Mouse (Mus musculus) embryonic facial prominence, embryonic 13.5 days (tissue): ENCODE measurements around the gene Rarb. TPM values are rescaled to one million over a fixed set of nuclear protein-coding genes. Genes with fewer than 3 reads are reported as not detected.

Experiments
- ATAC-seq: fragments of 200-750 bp; cut with Nextera tagmentation; 2 replicates; pipeline ENCODE4 v1.8.0; 2017; ENCODE audit warnings: low read depth; ENCODE audit not compliant: insufficient number of reproducible peaks, insufficient read depth, low FRiP score, low TSS enrichment
- H3K27ac ChIP-seq: fragments of 300-500 bp; sonication (generic); 2 replicates; pipeline ENCODE4 v1.5.1; 2015; ENCODE audit warnings: moderate library complexity, mild to moderate bottlenecking, inconsistent platforms
- H3K27me3 ChIP-seq: fragments of 300-500 bp; sonication (generic); 2 replicates; pipeline ENCODE4 v1.6.1; 2015; ENCODE audit warnings: mild to moderate bottlenecking, inconsistent platforms
- H3K36me3 ChIP-seq: fragments of 300-500 bp; sonication (generic); 2 replicates; pipeline ENCODE4 v1.6.1; 2015; ENCODE audit warnings: mild to moderate bottlenecking, inconsistent platforms
- H3K4me1 ChIP-seq: fragments of 300-500 bp; sonication (generic); 2 replicates; pipeline ENCODE4 v1.6.1; 2015; ENCODE audit warnings: inconsistent platforms
- H3K4me2 ChIP-seq: fragments of 300-500 bp; sonication (generic); 2 replicates; pipeline ENCODE4 v1.6.1; 2015; ENCODE audit warnings: moderate library complexity, mild to moderate bottlenecking, inconsistent platforms
- H3K4me3 ChIP-seq: fragments of 300-500 bp; sonication (generic); 2 replicates; pipeline ENCODE4 v1.5.1; 2015; ENCODE audit warnings: mild to moderate bottlenecking, inconsistent platforms
- H3K9ac ChIP-seq: fragments of 300-500 bp; sonication (generic); 2 replicates; pipeline ENCODE4 v1.6.1; 2015; ENCODE audit warnings: mild to moderate bottlenecking, inconsistent platforms
- H3K9me3 ChIP-seq: fragments of 300-500 bp; sonication (generic); 2 replicates; pipeline ENCODE4 v1.6.1; 2016; ENCODE audit warnings: inconsistent platforms
- WGBS: fragments of 180-500 bp; shearing (Covaris S2); methylation state at CpG from one replicate; pipeline ENCODE4 v1.1.7; 2015; ENCODE audit warnings: mixed read lengths; 5-methylcytosine and 5-hydroxymethylcytosine counted together
- polyA plus RNA-seq: library from polyadenylated mRNA; unstranded; fragments of >200 nt; fragmentation: Nextera tagmentation; extraction: Ambion mirVana; gene quantifications from 2 replicates; pipeline ENCODE4 v1.2.1, GENCODE M21; 2015

Gene Rarb
- polyA plus RNA-seq, 1 experiment from 2014 or later: 12.7 TPM

DNA sequence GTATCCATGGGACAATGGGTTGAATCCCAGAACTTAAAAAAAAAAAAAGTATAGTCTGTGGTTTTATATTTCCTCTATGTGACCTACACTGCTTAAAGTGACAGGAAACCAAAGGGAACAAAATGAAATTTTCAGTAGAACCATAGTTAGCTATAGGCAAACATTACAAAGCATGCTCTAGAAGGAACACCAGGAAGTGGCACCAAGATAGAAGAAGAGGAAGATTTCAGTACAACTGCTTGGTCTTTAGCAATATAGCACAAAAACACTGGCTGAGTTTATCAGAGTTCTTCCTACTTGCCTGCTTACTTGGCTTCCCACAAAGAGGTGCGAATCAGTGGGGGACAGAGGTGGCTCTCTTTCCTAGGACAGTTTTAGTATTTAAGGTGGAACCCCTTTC is 266.7 kb downstream of the Rarb start:
- H3K27me3 ChIP-seq: no peaks in the 10 kb centered on the region
- H3K4me3 ChIP-seq: no peak overlapping the region
- no peaks in the 10 kb centered on the region for H3K36me3 ChIP-seq
- 77% methylated on average over 1 of the region's 1 CpGs for WGBS
- H3K9me3 ChIP-seq: no peaks in the 10 kb centered on the region
- H3K4me2 ChIP-seq: no peak overlapping the region
- no peak overlapping the region for H3K9ac ChIP-seq
- peaks cover 34% of the 10 kb centered on the region for H3K4me1 ChIP-seq
- H3K27ac ChIP-seq: no peak overlapping the region
- no peak for ATAC-seq

DNA sequence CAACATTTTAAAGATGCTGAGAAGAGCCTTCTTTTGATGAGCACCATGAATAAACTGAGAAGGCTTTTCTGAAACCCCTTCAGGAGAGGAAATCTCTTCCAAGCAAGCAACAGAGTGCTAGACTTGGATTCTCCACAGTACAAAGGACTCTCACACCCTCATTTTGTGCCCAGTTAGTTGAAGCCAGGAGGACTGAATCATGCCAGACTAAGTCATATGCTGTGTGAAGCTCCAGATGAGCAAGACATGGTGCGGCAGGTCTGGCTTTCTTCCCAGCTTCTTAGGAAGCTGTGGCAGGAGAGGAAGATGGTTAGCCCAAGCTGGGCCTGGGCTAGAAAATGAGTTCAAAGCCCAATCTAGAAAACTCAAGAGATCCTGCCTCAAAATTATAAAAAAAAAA is 267.1 kb downstream of the Rarb start:
- Histone ChIP-seq H3K36me3 (no peaks in the 10 kb centered on the region), H3K9me3 (no peaks in the 10 kb centered on the region), H3K4me3 (no peak overlapping the region), H3K4me2 (no peak overlapping the region), H3K27me3 (no peaks in the 10 kb centered on the region), H3K9ac (no peak overlapping the region), H3K27ac (no peak overlapping the region), H3K4me1 (peaks cover 34% of the 10 kb centered on the region)
- ATAC-seq: no peak
- WGBS: 76% methylated on average over 1 of the region's 1 CpGs

- Histone ChIP-seq H3K4me3 (no peak overlapping the region), H3K27ac (no peak overlapping the region), H3K36me3 (no peaks in the 10 kb centered on the region), H3K9me3 (no peaks in the 10 kb centered on the region), H3K27me3 (no peaks in the 10 kb centered on the region), H3K4me2 (no peak overlapping the region), H3K9ac (no peak overlapping the region), H3K4me1 (peaks cover 11% of the 10 kb centered on the region; the same call in 1 of the 2 replicates)
- ATAC-seq: no peak
- WGBS: 77% methylated on average over 8 of the region's 8 CpGs
These were observed 270.8 kb downstream of the Rarb start for GRCm38 (mm10) chr14:16548200-16548576.

- WGBS: 77% methylated on average over 6 of the region's 6 CpGs
- H3K4me3 ChIP-seq: no peak overlapping the region
- no peaks in the 10 kb centered on the region for H3K36me3 ChIP-seq
- H3K4me2 ChIP-seq: no peak overlapping the region
- H3K27ac ChIP-seq: no peak overlapping the region
- H3K9ac ChIP-seq: no peak overlapping the region
- H3K27me3 ChIP-seq: no peaks in the 10 kb centered on the region
- H3K9me3 ChIP-seq: no peaks in the 10 kb centered on the region
- peaks cover 7% of the 10 kb centered on the region; the same call in 1 of the 2 replicates for H3K4me1 ChIP-seq
- no peak for ATAC-seq
These were observed 271.3 kb downstream of the Rarb start for GRCm38 (mm10) chr14:16547492-16548199.

- WGBS: 78% methylated on average over 2 of the region's 2 CpGs
- no peaks in the 10 kb centered on the region for H3K9me3 ChIP-seq
- H3K9ac ChIP-seq: no peak overlapping the region
- no peaks in the 10 kb centered on the region for H3K36me3 ChIP-seq
- H3K27ac ChIP-seq: no peak overlapping the region
- peaks cover 7% of the 10 kb centered on the region; the same call in 1 of the 2 replicates for H3K4me1 ChIP-seq
- ATAC-seq: no peak
- H3K4me3 ChIP-seq: no peak overlapping the region
- H3K27me3 ChIP-seq: no peaks in the 10 kb centered on the region
- H3K4me2 ChIP-seq: no peak overlapping the region
These were observed 274.0 kb downstream of the Rarb start for GRCm38 (mm10) chr14:16544995-16545394.

DNA sequence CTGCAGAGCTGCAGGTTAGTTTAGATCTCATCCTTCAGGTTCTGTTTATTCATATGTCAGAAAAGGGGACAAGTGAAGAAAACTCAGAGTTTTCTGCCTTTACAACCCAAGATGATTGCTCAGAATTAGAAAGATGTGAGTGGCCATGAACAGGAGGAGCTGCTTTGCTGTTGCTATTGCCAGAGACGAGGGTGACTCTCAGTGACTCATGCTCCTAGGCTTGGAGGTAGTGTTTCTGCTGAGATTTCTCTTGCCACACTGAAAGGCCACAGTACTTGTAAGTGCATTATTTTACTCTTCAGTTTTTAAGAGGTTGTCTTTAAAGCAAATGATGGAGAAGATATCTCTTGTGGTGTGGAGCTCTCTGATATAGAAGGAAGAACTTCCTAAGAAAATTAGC is 277.3 kb downstream of the Rarb start:
- 62% methylated on average over 1 of the region's 1 CpGs for WGBS
- ATAC-seq: no peak
- no peak overlapping the region for H3K27ac ChIP-seq
- H3K4me1 ChIP-seq: no peaks in the 10 kb centered on the region
- H3K9ac ChIP-seq: no peak overlapping the region
- no peaks in the 10 kb centered on the region for H3K27me3 ChIP-seq
- H3K9me3 ChIP-seq: no peaks in the 10 kb centered on the region
- no peak overlapping the region for H3K4me3 ChIP-seq
- H3K36me3 ChIP-seq: no peaks in the 10 kb centered on the region
- no peak overlapping the region for H3K4me2 ChIP-seq

- 16% methylated on average over 4 of the region's 4 CpGs for WGBS
- Histone ChIP-seq H3K4me2 (no peak overlapping the region), H3K27ac (no peak overlapping the region), H3K4me1 (0 out of 2 replicates have a peak, but pooled peaks cover 7% of the 10 kb centered on the region), H3K36me3 (no peaks in the 10 kb centered on the region), H3K9me3 (no peaks in the 10 kb centered on the region), H3K9ac (no peak overlapping the region), H3K4me3 (no peak overlapping the region), H3K27me3 (no peaks in the 10 kb centered on the region)
- no peak for ATAC-seq
These were observed 281.5 kb downstream of the Rarb start for GRCm38 (mm10) chr14:16537433-16537832.

- Histone ChIP-seq H3K9me3 (no peaks in the 10 kb centered on the region; the same call in 1 of the 2 replicates), H3K4me1 (0 out of 2 replicates have a peak, but pooled peaks cover 1% of the 10 kb centered on the region), H3K36me3 (no peaks in the 10 kb centered on the region), H3K9ac (no peak overlapping the region), H3K4me3 (no peak overlapping the region), H3K27me3 (no peaks in the 10 kb centered on the region), H3K27ac (no peak overlapping the region), H3K4me2 (no peak overlapping the region)
- 81% methylated on average over 2 of the region's 2 CpGs for WGBS
- ATAC-seq: no peak
These were observed 290.3 kb downstream of the Rarb start for GRCm38 (mm10) chr14:16528631-16529030.

- Histone ChIP-seq H3K4me3 (no peak overlapping the region), H3K27ac (no peak overlapping the region)
- 89% methylated on average over 3 of the region's 3 CpGs for WGBS
These were observed 292.8 kb downstream of the Rarb start for GRCm38 (mm10) chr14:16526120-16526519.

GRCm38 (mm10) chr14:16525137-16525924 is 293.6 kb downstream of the Rarb start:
- no peak for ATAC-seq
- WGBS: 91% methylated on average over 5 of the region's 5 CpGs
- Histone ChIP-seq H3K9me3 (no peaks in the 10 kb centered on the region; the same call in 1 of the 2 replicates), H3K27ac (no peak overlapping the region), H3K4me2 (no peak overlapping the region), H3K4me3 (no peak overlapping the region), H3K36me3 (no peaks in the 10 kb centered on the region), H3K9ac (no peak overlapping the region), H3K4me1 (peaks cover 9% of the 10 kb centered on the region; the same call in 1 of the 2 replicates), H3K27me3 (no peaks in the 10 kb centered on the region)

More at GRCm38 (mm10) chr14:16526120-16526519, 292.8 kb downstream of the Rarb start:
- H3K9me3 ChIP-seq: no peaks in the 10 kb centered on the region; the same call in 1 of the 2 replicates
- H3K4me2 ChIP-seq: no peak overlapping the region
- no peaks in the 10 kb centered on the region for H3K27me3 ChIP-seq
- ATAC-seq: no peak
- H3K9ac ChIP-seq: no peak overlapping the region
- H3K36me3 ChIP-seq: no peaks in the 10 kb centered on the region
- peaks cover 9% of the 10 kb centered on the region; the same call in 1 of the 2 replicates for H3K4me1 ChIP-seq

DNA sequence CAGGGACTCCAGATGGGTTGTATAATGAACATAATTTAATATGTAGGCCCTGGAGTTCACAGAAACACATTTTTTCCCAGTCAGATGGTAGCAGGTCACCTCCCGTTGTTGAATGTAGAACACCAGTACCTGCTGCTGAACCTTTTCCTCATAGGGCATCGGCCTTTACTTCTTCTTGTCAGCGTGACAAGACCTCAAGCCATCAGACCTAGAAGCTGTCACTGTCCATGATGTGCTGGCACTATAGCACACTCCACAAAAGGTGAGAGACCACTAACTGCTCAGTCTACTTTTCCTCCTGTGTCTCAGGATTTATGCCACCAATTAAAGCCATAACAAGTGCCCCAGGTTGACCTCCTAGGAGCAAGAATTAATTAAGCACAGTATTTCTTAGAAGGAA is 296.1 kb downstream of the Rarb start:
- H3K4me2 ChIP-seq: no peak overlapping the region
- peaks cover 23% of the 10 kb centered on the region for H3K4me1 ChIP-seq
- H3K4me3 ChIP-seq: no peak overlapping the region
- H3K27ac ChIP-seq: no peak overlapping the region
- H3K9me3 ChIP-seq: no peaks in the 10 kb centered on the region; the same call in 1 of the 2 replicates
- WGBS: 64% methylated on average over 3 of the region's 3 CpGs
- H3K9ac ChIP-seq: no peak overlapping the region
- H3K27me3 ChIP-seq: no peaks in the 10 kb centered on the region
- no peak for ATAC-seq
- no peaks in the 10 kb centered on the region for H3K36me3 ChIP-seq
